Mouse (Mus musculus): ENCODE data around the gene Tdrkh. TPM values are rescaled to one million over a fixed set of nuclear protein-coding genes. Genes with fewer than 3 reads are reported as not detected.

Gene Tdrkh
- polyA plus RNA-seq, 1 experiment = 24.2 TPM

- DNase-seq (ENCODE audit: low read depth) = peak; percentile 94
- TF ChIP-seq POLR2A (IDR thresholded peaks at IDR 0.05; ENCODE audit: borderline replicate concordance, extremely low read depth, insufficient read depth, insufficient read length, poor library complexity, severe bottlenecking) (no peak), CTCF (IDR thresholded peaks at IDR 0.05; ENCODE audit: borderline replicate concordance, extremely low read depth, insufficient read depth, insufficient read length) (no peak)
Observed at GRCm38 (mm10) chr3:94463926-94464578, 51.0 kb downstream of the Tdrkh start.

- peak; percentile 94 for DNase-seq (ENCODE audit: low read depth)
- TF ChIP-seq POLR2A (IDR thresholded peaks at IDR 0.05; ENCODE audit: borderline replicate concordance, extremely low read depth, insufficient read depth, insufficient read length, poor library complexity, severe bottlenecking) (no peak), CTCF (IDR thresholded peaks at IDR 0.05; ENCODE audit: borderline replicate concordance, extremely low read depth, insufficient read depth, insufficient read length) (no peak)
Observed at GRCm38 (mm10) chr3:94465632-94466430, 52.8 kb downstream of the Tdrkh start.

- TF ChIP-seq CTCF (IDR thresholded peaks at IDR 0.05; ENCODE audit: borderline replicate concordance, extremely low read depth, insufficient read depth, insufficient read length) (no peak), POLR2A (IDR thresholded peaks at IDR 0.05; ENCODE audit: borderline replicate concordance, extremely low read depth, insufficient read depth, insufficient read length, poor library complexity, severe bottlenecking) (no peak)
- DNase-seq (ENCODE audit: low read depth) = no peak
Observed at GRCm38 (mm10) chr3:94468931-94469330, 55.9 kb downstream of the Tdrkh start.

DNA sequence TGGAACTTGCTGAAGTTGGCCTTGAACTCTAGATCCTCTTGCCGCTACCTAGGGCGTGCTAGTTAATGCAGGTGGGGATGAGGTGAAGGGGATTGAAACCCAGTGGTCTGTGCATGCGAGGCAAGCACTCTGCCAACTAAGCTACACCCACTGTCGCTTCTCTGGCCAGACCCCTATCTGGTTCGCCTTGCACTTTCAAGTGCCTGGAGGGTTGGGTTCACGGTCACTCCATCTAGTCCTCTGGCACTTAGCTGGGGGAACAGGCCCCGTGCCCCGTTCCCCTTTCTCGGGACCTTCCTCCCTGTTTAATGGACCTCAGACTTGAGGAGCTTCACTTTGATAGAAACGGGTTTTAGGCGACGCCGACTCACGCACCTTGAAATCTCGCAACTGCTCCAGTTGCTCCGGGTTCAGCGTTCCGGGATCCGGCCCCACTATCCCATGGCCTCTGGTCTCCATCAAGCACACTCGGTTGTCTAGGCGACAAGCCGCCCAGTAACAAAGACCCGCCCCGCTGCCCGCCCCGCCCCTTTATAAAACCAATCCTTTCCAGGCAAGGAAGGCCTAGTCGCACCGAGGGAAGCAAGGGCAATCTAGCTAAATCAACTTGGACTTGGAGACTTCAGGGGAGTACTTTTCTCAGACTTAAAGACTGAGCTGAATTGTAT is 59.5 kb downstream of the Tdrkh start:
- peak; percentile 84 for DNase-seq (ENCODE audit: low read depth)
- TF ChIP-seq POLR2A (IDR thresholded peaks at IDR 0.05; ENCODE audit: borderline replicate concordance, extremely low read depth, insufficient read depth, insufficient read length, poor library complexity, severe bottlenecking) = no peak
- no peak for TF ChIP-seq CTCF (IDR thresholded peaks at IDR 0.05; ENCODE audit: borderline replicate concordance, extremely low read depth, insufficient read depth, insufficient read length)

GRCm38 (mm10) chr3:94473115-94473505 is 60.0 kb downstream of the Tdrkh start:
- no peak for DNase-seq (ENCODE audit: low read depth)
- TF ChIP-seq POLR2A (IDR thresholded peaks at IDR 0.05; ENCODE audit: borderline replicate concordance, extremely low read depth, insufficient read depth, insufficient read length, poor library complexity, severe bottlenecking) (no peak), CTCF (IDR thresholded peaks at IDR 0.05; ENCODE audit: borderline replicate concordance, extremely low read depth, insufficient read depth, insufficient read length) (no peak)

DNA sequence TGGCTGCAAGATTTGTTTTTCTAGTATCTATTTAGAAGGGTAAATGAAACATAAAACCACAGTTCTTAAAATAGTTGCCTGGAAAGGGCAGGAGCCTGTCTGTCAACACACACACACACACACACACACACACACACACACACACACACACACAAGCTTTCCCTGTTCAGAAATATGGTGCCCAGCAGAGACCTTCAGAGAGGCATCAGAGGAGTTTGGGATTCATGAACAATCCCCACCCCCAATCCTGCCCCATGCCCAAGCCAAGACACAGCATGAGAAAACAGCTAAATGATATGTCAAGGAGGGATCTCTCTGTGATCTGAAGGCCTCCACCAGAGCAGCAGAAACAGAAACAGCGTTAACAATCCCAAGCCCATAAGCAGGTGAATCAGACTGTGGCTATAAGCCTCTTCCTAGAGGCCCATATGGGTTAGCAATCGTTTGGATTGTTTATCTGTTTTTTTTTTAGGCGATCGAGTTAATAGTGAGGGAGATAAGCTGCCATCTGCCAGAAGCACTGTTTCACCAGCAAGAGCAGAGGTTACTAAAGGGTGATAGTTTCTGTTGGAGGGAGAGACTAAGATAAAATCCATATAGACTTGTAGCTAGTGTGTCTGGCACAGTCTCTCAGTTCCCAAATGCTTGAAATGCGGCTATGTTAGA is 60.6 kb downstream of the Tdrkh start:
- no peak for DNase-seq (ENCODE audit: low read depth)
- TF ChIP-seq POLR2A (IDR thresholded peaks at IDR 0.05; ENCODE audit: borderline replicate concordance, extremely low read depth, insufficient read depth, insufficient read length, poor library complexity, severe bottlenecking) = no peak
- no peak for TF ChIP-seq CTCF (IDR thresholded peaks at IDR 0.05; ENCODE audit: borderline replicate concordance, extremely low read depth, insufficient read depth, insufficient read length)

GRCm38 (mm10) chr3:94476301-94477035 is 63.4 kb downstream of the Tdrkh start:
- DNase-seq (ENCODE audit: low read depth) = no peak
- TF ChIP-seq CTCF (IDR thresholded peaks at IDR 0.05; ENCODE audit: borderline replicate concordance, extremely low read depth, insufficient read depth, insufficient read length) = no peak
- no peak for TF ChIP-seq POLR2A (IDR thresholded peaks at IDR 0.05; ENCODE audit: borderline replicate concordance, extremely low read depth, insufficient read depth, insufficient read length, poor library complexity, severe bottlenecking)

GRCm38 (mm10) chr3:94477444-94477843 is 64.4 kb downstream of the Tdrkh start:
- TF ChIP-seq CTCF (IDR thresholded peaks at IDR 0.05; ENCODE audit: borderline replicate concordance, extremely low read depth, insufficient read depth, insufficient read length) = no peak
- no peak for TF ChIP-seq POLR2A (IDR thresholded peaks at IDR 0.05; ENCODE audit: borderline replicate concordance, extremely low read depth, insufficient read depth, insufficient read length, poor library complexity, severe bottlenecking)
- DNase-seq (ENCODE audit: low read depth) = peak; percentile 64

DNA sequence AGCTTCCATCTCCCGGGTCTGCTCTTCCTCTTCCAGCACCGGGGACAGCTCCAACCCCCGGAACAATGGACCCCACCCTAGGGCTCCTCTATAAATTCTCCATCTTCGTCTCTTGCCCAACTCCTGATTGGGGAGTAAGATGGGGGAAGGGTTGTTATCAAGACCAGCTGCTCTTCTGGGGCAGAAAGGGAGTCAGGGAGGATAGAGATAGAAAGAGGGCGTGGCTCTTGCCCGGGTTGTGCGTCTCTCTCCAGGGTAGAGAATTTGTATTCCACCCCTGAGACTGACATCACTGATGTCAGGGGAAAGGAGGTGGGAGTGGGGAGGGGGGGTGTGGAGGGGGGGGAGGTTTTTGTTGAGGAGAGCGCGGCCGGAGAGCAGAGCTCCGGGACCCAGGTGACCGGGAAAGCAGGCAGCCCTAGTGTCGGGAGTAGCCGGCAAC is 64.9 kb downstream of the Tdrkh start, which contains the start of gene Celf3:
TSS of gene Celf3 (plus strand) at position 315 of the 442 bp plus-strand sequence.
- peak; percentile 98 for DNase-seq (ENCODE audit: low read depth)
- no peak for TF ChIP-seq CTCF (IDR thresholded peaks at IDR 0.05; ENCODE audit: borderline replicate concordance, extremely low read depth, insufficient read depth, insufficient read length)
- peak; percentile 50; the same call in 1 of the 2 replicates for TF ChIP-seq POLR2A (IDR thresholded peaks at IDR 0.05; ENCODE audit: borderline replicate concordance, extremely low read depth, insufficient read depth, insufficient read length, poor library complexity, severe bottlenecking)

- peak; percentile 55 for DNase-seq (ENCODE audit: low read depth)
- TF ChIP-seq CTCF (IDR thresholded peaks at IDR 0.05; ENCODE audit: borderline replicate concordance, extremely low read depth, insufficient read depth, insufficient read length) = no peak
- TF ChIP-seq POLR2A (IDR thresholded peaks at IDR 0.05; ENCODE audit: borderline replicate concordance, extremely low read depth, insufficient read depth, insufficient read length, poor library complexity, severe bottlenecking) = no peak
Observed at GRCm38 (mm10) chr3:94478591-94479169, 65.6 kb downstream of the Tdrkh start.
